Mouse (Mus musculus) megakaryocyte-erythroid progenitor cell, adult 5-6 weeks (primary cell): ENCODE results near the gene Ranbp3. TPM values are rescaled to one million over a fixed set of nuclear protein-coding genes. Genes with fewer than 3 reads are reported as not detected.

Experiments
- ATAC-seq: replicated peaks from 2 replicates; pipeline ENCODE4 v1.8.0; 2016; ENCODE audit warnings: mild to moderate bottlenecking, inconsistent platforms; ENCODE audit not compliant: severe bottlenecking, poor library complexity, low FRiP score, low TSS enrichment
- total RNA-seq, 2 experiments: library from RNA; stranded (forward) in 1 of 2; stranded (reverse) in 1 of 2; fragments of 200-1000, 215-1000 nt in 1 of 2; fragments of >200 nt in 1 of 2; fragmentation: Nextera tagmentation in 1 of 2; gene quantifications; 2 replicates each; pipeline ENCODE4 v1.2.3; 2014 to 2017

Ranbp3 gene
- total RNA-seq, 2 experiments from 2014 or later: 58.1 to 94.5 TPM

DNA sequence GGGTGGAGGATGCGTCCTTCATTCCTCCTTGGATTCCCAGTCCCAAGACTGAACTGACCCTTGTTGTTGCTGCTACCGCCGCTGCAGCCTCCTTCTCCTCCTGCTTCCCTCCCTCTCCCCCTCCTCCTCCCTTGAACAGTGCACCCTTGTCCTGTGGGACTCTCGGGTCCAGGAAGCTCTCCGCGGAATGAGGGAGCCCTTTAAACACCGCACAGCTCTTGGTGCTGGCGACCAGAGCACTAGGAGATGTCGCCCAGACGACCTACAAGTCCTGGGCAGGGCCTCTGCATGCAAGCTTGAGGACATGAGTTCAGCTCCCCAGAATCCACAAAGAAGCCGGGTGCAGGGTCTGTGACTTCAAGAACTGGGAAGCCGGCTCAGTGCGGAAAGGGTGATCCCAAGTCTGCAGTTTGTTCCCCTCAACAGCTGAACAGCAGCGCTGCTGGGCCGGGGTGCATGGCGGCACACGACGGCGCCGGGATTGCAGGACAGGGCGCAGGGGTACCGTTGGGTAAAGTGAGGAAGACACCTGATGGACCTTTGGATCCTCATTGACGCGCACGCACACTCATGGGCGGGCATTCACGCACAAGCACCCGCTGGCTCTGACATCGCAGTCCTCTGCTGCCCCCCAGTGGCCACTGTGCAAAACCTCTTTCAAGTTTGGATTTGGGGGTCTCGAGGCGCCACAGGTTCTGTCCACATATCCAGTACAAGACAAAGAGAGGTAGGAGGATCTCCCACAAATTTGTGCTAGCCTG lies 4.5 kb upstream of the Ranbp3 start:
- ATAC-seq: peak; percentile 61

DNA sequence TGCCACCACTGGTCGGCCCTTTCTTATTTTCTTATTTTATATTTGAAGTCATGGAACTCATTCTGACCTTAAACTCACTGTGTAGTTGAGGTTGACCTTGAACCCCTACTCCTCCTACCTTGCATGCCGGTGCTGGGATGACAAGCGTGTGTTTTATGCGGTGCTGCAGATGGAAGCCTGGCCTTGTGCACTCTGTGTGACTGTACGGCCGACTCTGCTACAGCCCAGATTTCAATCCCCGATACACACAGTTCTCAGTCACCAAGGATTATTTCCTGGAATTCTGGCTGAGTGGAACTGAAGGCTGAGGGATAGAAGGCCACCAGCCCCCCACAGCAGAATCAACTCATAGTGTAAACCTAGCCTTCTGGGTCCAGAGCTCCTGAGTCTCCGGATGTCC lies 3.3 kb upstream of the Ranbp3 start:
- no peak for ATAC-seq

DNA sequence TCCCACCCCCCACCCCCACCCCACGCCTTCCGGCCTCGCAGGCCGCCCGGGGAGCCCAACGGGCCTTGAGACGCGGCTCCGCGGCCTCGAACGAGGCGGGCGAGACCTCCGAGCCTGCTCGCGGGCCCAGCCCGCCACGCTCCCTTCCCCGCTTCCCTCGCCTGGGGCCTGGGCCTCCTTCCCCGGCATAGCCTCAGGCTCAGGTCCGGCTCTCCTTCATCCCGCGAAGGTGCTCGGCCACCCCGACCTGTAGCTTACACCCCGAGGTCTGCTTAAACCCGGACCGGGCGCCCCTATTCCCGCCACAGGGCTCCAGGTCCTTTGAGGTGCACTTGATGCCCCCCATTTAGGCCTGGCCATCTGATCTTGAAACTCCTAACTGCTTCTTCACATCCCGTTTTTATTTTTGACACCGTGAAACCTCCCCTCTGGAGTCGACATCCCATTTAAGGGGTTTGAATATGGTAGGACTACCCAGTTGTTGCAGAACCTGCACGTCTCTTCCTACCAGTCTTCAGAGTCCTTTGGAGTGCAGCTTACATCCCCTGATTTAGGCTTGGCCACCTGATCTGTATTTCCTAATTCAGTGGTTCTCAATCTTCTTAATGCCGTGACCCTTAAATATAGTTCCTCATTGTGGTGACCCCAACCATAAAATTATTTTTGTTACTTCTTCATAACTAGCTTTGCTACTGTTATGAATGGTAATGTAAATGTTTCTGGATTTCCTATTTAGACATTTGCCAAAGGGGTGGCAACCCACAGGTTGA lies 738 bp downstream of the Ranbp3 start:
- no peak for ATAC-seq

DNA sequence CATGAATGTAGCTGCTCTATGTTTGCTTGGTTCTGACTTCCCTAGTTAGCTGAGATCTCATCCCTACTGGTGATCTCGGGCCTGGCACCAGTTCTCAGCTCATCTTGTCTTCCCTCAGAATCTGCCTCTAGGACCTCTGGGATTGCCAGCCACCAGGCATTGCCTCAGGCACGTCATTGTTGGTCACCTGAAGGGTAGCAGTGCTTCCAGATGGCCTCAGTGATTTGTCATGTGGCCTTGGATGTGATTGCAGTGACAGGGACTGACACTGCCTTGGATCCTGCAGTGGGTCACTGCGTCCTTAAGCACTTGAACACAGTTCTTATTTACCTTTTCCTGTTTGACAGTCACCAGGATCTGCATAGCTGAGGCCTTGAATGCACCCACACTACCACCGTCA lies 8.7 kb downstream of the Ranbp3 start:
- ATAC-seq: no peak

DNA sequence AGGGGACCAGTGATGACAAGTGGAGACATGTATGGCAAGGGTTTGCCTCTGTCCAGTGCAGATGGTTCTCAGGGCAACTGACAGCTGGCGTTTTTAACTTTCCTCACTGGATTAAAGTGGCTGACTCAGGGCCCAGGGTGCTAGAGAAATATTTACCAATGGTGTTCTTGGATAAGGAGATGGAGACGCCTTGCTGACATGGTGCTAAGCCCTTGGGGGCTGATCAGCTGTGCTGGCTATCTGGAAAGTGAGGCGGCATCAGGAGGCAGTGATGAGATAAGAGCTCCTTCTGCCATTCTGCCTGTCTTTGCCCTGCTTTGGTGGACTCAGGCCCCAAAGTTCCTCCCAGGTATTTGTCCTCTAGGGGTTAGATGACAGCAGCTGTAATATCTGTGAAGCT lies 9.8 kb downstream of the Ranbp3 start:
- peak; percentile 49 for ATAC-seq

DNA sequence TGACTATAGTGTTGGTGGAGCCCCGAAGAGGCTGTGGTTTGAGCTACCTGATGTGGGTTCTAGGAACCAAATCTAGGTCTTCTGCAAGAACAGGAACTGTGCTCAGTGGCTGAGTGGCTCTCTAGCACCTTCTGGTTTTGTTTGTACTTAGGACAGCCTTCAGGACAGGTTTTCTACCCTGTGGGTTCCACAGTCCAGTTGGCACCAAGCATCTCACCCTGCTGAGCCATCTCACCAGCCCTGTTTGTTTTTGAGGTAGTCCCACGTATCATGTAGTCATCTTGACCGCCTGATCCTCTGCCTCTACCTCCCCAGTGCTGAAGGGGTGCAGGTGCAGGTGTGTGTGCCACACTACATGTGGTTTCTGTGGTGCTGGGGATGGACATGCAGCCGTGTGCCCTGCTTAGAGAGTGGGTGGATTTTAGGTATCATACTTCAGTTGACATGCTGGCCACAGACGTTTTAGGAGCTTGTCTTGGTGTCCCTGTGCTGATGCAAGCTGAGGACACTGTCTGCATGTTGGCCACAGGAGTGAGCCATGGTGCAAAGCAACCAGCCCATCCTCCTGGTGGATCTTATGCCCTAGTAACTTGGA lies 10.5 kb downstream of the Ranbp3 start:
- ATAC-seq: no peak

DNA sequence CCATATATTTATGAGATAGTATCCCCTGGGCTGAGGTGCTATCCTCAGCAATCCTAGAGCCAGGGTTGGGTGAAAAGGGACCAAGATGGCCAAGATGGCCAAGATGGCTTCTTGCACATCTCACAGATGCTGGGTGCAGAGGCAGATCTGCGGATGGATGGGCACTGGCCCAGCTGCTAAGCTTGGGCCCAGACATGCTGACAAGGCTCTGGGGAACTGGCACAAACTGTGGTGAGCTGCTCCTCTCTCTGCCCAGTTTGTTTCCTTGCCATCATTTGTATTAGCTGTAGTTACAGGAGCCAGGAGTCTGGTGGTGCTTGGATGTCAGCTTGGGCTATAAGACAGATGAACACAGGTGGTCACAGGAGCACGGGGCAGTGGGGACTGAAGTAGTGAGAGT lies 11.6 kb downstream of the Ranbp3 start:
- ATAC-seq: no peak

DNA sequence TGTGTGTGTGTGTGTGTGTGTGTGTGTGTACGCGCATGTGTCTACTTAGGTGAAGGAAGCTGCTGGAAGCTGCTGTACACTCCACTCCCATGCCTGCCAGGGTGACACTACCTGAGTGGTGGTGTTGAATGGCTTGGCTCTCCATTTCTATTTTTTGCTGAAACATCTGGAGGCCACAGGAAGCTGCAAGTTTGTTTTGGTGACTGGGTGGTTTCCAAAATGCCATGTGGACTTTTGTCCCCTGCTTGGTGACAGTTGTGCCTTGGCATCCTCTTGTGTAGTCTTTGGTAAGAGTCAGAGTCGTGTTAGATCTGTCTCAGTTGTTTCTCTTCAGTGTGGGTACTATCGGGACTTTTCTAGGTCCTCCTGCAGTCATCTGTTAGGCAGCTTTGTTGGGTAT lies 13.7 kb downstream of the Ranbp3 start:
- ATAC-seq: no peak

DNA sequence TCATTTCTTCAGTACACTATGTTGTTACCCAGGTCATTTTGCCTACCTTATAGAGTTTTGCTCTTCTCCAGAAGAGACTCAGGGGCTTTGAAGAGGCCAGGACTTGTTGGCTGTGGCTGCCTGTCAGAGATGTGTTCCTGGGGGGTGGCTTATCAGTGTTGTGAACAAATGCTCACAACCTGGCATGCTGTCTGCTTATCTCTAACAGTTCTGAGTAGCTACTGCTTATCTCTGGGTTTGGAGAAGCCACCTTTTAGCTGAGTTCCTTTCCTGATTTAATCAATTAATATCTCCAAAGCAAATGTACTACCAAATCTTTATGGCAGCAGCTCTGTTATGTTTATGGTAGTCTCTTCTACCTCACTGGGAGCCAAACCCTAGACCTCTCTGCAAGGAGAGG lies 15.0 kb downstream of the Ranbp3 start:
- ATAC-seq: peak; percentile 84

DNA sequence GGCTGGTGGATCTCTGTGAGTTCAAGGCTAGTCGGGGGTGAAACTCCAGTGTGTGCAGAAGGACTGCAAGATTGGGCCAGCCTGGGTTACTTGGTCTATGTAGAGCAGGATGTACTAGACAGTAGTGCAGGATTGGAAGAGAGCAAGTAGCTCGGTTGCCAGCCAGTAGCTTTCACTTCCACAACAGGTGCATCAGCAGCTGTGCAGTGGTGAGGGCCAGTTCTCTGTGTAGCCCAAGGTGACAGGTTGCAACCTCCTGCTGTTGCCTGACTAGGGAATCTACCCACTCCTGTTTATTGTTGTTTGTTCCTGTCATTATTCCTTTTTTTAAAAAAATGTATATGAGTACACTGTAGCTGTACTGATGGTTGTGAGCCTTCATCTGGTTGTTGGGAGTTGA lies 15.6 kb downstream of the Ranbp3 start:
- ATAC-seq: no peak

DNA sequence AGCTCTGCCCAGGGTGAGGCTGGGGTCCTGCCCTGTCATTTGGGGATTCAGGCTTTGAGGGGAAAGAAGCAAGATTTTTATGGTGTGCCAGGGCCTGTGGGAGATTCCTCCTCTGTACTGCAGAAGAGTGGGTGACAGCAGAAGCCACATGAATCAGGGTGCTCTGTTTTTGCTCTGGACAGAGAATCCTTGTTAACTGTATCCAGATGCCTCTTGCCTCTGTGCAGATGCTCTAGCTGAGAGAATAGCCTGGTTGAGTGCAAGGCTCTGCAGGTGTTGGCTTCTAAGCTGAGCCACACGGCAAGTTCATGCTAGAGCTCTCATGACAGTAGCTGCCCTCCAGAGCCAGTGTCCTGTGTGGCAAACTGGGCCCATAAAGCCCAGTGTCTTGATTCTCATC lies 20.3 kb downstream of the Ranbp3 start:
- no peak for ATAC-seq

DNA sequence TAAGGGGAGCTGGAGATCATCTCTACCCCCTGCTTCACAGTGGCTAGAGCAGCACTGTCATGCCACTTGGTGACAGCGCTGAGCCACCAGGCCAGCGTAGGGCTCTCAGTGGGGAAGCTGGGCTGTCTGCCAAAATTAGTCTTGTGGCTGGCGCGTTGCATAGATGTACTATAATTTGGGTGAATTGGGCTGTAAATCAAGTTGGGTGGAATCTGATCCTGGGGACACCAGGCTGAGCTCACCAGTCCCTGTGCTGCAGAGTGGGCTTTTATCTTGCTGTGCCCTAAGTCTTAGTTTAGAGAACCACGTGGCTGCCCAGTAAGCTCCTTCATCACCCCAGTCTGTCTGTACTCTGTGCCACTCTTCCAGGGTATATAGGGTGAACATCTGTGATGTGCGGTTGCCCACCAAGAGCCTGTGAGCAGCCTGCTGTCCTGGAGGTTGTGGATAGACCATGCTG lies 20.8 kb downstream of the Ranbp3 start:
- ATAC-seq: peak; percentile 83

DNA sequence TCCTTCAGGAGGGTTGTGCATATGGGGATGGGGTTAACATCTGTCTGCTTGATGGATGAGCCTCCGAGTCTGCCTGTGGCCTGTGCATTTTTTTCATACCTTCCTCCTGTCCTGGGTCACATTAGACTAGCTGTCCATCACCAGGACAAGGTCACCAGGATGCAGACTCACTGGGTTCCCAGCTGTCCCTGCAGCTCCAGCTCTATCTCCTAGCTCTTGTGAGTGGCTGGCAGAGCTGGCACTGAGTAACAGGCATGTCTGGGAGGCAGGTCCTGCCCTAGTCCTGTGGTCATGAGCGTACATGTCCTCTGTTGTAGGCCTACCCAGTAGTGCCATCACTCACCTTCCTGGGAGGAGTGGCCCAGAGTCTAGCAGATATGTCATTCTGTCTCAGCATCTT lies 27.4 kb downstream of the Ranbp3 start:
- 0 out of 2 replicates have a peak, but pooled peaks have one; percentile 22 for ATAC-seq

DNA sequence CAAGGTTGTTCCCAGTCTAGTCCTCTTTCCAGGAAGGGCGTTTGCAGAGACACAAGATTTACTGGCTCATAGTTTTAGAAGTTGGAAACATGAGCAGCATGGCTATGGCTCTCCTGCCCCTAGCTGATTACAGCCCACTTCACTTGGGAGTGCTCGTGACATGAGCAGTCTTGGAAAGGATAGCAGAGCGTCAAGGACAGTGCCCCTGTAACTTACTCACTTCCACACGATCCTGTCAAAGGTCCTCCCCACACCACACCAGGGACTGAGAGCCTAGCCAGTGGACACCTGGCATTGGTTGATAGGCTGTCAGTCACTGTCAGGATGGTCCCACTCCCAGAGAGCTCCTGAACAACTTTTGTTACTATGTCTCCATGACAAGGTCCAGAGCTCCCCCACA lies 29.9 kb downstream of the Ranbp3 start:
- ATAC-seq: no peak

DNA sequence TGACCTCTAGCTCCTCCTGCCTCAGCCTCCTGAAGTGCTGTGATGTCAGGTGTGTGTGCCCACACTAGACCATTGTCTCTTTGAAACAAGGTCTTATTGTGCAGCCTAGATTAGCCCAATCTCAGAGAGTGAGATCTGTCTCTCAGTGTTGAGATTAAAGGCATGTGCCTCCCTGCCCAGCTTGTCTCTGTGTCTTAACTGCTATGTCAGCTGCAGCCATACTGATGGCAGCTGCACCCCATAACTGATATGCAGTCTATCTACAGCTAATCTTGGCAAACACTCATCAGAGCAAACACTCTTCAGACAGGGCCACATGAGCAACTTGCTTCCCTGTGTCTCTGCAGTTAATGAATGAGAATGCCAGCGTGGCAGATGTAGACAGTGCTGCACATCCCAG lies 33.4 kb downstream of the Ranbp3 start:
- peak; percentile 27 for ATAC-seq

DNA sequence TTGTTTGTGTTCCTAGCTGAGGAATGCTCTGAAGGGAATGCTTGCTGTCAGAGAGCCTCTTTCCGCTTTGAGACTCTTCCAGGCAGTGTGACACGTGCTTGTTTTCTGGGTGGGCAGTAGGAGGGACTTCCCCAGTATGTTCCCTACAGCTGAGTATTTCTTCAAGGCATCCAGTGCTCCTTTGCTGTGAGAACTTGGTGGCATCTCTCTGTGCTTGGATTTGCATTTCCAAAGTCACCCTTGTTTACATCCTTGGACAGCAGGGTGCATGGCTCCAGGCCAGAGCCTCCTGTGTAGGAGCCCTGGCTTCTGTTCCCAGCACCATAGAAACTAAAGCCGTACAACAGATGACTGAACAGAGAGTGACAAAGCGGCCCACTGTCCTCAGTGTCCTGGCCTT lies 35.6 kb downstream of the Ranbp3 start:
- ATAC-seq: no peak

DNA sequence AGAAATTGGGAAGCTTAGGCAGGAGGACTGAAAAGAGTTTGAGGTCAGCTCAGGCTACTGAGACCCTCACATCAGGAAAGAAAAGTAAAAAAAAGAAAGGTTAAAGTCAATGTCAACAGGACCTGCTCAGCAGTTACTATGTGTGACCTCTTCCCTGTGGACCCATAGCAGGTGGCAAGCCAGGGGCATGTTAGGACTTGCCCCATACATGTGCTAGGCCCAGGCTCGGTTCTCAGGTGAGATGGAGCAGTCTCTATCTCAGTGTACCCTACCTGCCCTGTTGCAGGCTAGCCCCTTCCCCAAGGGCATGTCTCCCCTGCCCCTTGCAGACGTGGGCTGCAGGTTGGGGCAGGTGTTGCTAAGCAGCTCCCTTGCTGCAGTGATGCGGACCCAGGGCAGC lies 36.6 kb downstream of the Ranbp3 start:
- ATAC-seq: no peak

DNA sequence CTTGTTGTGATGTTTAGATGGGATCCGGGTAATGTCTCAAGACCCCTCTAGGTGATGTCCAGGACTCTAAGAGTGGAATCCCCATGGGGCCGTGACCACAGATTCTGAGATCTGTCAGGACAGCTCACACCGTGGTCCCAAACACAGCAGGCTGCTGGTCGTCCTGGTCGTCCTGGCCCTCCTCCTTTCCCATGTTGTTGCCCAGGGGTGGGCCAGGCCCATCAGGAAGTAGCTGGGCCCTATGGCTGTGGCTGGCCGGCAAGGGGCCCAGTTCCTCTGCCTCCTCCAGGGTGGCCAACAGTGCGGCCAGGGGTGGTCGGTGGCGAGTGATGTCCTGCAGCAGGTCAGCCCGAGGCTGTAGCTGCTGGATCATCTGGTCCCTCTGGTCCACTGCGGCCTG lies 42.3 kb downstream of the Ranbp3 start:
- ATAC-seq: no peak

DNA sequence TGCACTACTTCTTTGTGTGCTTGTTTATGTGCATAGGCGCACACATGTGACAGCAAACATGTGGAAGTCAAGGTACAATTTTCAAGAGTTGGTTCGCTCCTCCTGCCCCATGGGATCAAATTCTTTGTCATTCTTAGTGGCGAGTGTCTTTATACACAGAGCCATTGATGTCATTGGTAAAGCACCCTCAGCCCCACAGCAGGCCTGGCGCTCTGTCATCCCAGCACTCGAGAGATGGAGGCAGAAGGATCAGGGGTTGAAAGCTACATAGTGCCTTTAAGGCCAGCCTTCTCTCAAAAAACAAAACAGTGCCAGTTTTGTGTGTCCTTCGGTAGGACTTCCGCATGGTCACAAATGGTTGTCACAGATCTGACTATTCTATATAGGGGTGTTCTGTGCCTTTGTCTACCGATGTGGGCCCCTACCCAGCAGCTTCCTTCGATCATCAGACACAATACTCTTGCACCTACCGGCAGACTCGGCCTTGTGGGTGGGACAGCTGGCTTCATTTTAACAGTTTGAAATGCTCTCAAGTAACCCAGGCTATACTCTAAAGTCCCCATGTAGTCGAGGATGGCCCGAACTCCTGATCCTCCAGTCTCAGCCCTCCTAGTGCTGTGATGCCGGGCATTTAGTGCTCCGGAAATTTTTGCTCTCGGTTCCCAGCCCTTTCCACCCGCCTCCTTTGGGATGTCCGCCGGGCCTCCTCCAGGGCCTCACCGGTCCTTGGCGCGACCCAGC lies 43.0 kb downstream of the Ranbp3 start:
- no peak for ATAC-seq
